Mouse (Mus musculus) embryonic facial prominence, embryonic 12.5 days (tissue): Measurements from ENCODE around the gene Fcgr4. TPM values are rescaled to one million over a fixed set of nuclear protein-coding genes. Genes with fewer than 3 reads are reported as not detected.
"Not testable (repeated sequence)": the region's sequence is repeated elsewhere in the genome, so short reads cannot be mapped to it uniquely, and the experiment has no call there.

Experiments
- ATAC-seq: fragments of 200-750 bp; cut with Nextera tagmentation; 2 replicates; pipeline ENCODE4 v1.8.0; 2017; ENCODE audit not compliant: insufficient number of reproducible peaks, insufficient read depth, low FRiP score, low TSS enrichment
- H3K27ac ChIP-seq: fragments of 300-500 bp; sonication (generic); 2 replicates; pipeline ENCODE4 v1.5.1; 2016; ENCODE audit warnings: mild to moderate bottlenecking
- H3K27me3 ChIP-seq: fragments of 300-500 bp; sonication (generic); 2 replicates; pipeline ENCODE4 v1.6.1; 2016; ENCODE audit warnings: mild to moderate bottlenecking, moderate library complexity
- H3K36me3 ChIP-seq: fragments of 300-500 bp; sonication (generic); 2 replicates; pipeline ENCODE4 v1.6.1; 2016; ENCODE audit warnings: mild to moderate bottlenecking
- H3K4me1 ChIP-seq: fragments of 300-500 bp; sonication (generic); 2 replicates; pipeline ENCODE4 v1.6.1; 2016
- H3K4me2 ChIP-seq: fragments of 300-500 bp; sonication (generic); replicated peaks from 2 replicates; pipeline ENCODE4 v1.6.1; 2016; ENCODE audit warnings: mild to moderate bottlenecking, moderate library complexity
- H3K4me3 ChIP-seq: fragments of 300-500 bp; sonication (generic); 2 replicates; pipeline ENCODE4 v1.5.1; 2016; ENCODE audit warnings: mild to moderate bottlenecking
- H3K9ac ChIP-seq: fragments of 300-500 bp; sonication (generic); 2 replicates; pipeline ENCODE4 v1.6.1; 2016; ENCODE audit warnings: mild to moderate bottlenecking, moderate library complexity
- H3K9me3 ChIP-seq: fragments of 300-500 bp; sonication (generic); 2 replicates; pipeline ENCODE4 v1.6.1; 2016; ENCODE audit warnings: mild to moderate bottlenecking, moderate library complexity
- WGBS: fragments of 180-500 bp; shearing (Covaris S2); methylation state at CpG from one replicate; pipeline ENCODE4 v1.1.7; 2016; 5-methylcytosine and 5-hydroxymethylcytosine counted together
- polyA plus RNA-seq: library from polyadenylated mRNA; unstranded; fragments of >200 nt; fragmentation: Nextera tagmentation; extraction: Ambion mirVana; gene quantifications from 2 replicates; pipeline ENCODE4 v1.2.1, GENCODE M21; 2016

Fcgr4 gene
- polyA plus RNA-seq, 1 experiment from 2014 or later = 0.13 TPM

GRCm38 (mm10) chr1:171059203-171059602 is 40.5 kb downstream of the Fcgr4 start:
- no peak overlapping the region for H3K4me3 ChIP-seq
- no peak overlapping the region for H3K27ac ChIP-seq
- H3K9me3 ChIP-seq = no peaks in the 10 kb centered on the region
- no peak overlapping the region for H3K9ac ChIP-seq
- H3K4me2 ChIP-seq = no peak overlapping the region
- no peak for ATAC-seq
- WGBS = 88% methylated on average over 2 of the region's 2 CpGs
- no peaks in the 10 kb centered on the region for H3K4me1 ChIP-seq
- H3K27me3 ChIP-seq = peaks cover 11% of the 10 kb centered on the region
- H3K36me3 ChIP-seq = no peaks in the 10 kb centered on the region

- no peaks in the 10 kb centered on the region for H3K9me3 ChIP-seq
- ATAC-seq = no peak
- no peak overlapping the region for H3K9ac ChIP-seq
- H3K4me1 ChIP-seq = no peaks in the 10 kb centered on the region
- WGBS = 46% methylated on average over 10 of the region's 10 CpGs
- H3K27ac ChIP-seq = no peak overlapping the region
- H3K36me3 ChIP-seq = no peaks in the 10 kb centered on the region
- no peak overlapping the region for H3K4me2 ChIP-seq
- no peak overlapping the region for H3K4me3 ChIP-seq
- H3K27me3 ChIP-seq = peaks cover 18% of the 10 kb centered on the region
Measured at GRCm38 (mm10) chr1:171060392-171060791, 41.7 kb downstream of the Fcgr4 start.

GRCm38 (mm10) chr1:171061566-171061965 is 42.8 kb downstream of the Fcgr4 start:
- WGBS = 86% methylated on average over 3 of the region's 3 CpGs
- Histone ChIP-seq H3K4me2 (no peak overlapping the region), H3K27me3 (peaks cover 25% of the 10 kb centered on the region), H3K36me3 (no peaks in the 10 kb centered on the region), H3K9me3 (no peaks in the 10 kb centered on the region), H3K9ac (no peak overlapping the region), H3K4me1 (no peaks in the 10 kb centered on the region), H3K27ac (no peak overlapping the region), H3K4me3 (no peak overlapping the region)
- ATAC-seq = no peak

- WGBS = 9% methylated on average over 43 of the region's 61 CpGs
- peak overlapping the region; percentile 33 for H3K4me3 ChIP-seq
- H3K36me3 ChIP-seq, H3K9ac ChIP-seq, H3K9me3 ChIP-seq, H3K27ac ChIP-seq, H3K4me1 ChIP-seq: not testable (repeated sequence)
- peaks cover 33% of the 10 kb centered on the region for H3K27me3 ChIP-seq
- H3K4me2 ChIP-seq = peak overlapping the region; percentile 44
- peak; percentile 76 for ATAC-seq
Measured at GRCm38 (mm10) chr1:171063569-171064490, 45.1 kb downstream of the Fcgr4 start.

GRCm38 (mm10) chr1:171064491-171065242 is 45.9 kb downstream of the Fcgr4 start, which contains the start of gene Fcgr3:
Gene Fcgr3, minus strand, starts transcription at chr1:171064935.
- Histone ChIP-seq H3K4me3 (peak within 1 kb of the TSS; percentile 37), H3K4me2 (peak within 1 kb of the TSS; percentile 44), H3K27me3 (peaks cover 37% of the 10 kb centered on the region)
- not testable (repeated sequence) for H3K4me1 ChIP-seq, H3K9me3 ChIP-seq, H3K9ac ChIP-seq, H3K27ac ChIP-seq, H3K36me3 ChIP-seq
- WGBS = 1% methylated on average over 44 of the region's 75 CpGs
- ATAC-seq = peak; percentile 66

- peak; percentile 14 for ATAC-seq
Measured at GRCm38 (mm10) chr1:171065243-171065587, 46.5 kb downstream of the Fcgr4 start.

GRCm38 (mm10) chr1:171065768-171066167 is 47.0 kb downstream of the Fcgr4 start:
- ATAC-seq = peak; percentile 15; the same call in 1 of the 2 replicates
- not testable (repeated sequence) for H3K27ac ChIP-seq, H3K36me3 ChIP-seq, H3K9ac ChIP-seq, H3K9me3 ChIP-seq, H3K4me1 ChIP-seq
- WGBS = 5% methylated on average over 32 of the region's 45 CpGs
- H3K4me2 ChIP-seq = peak overlapping the region; percentile 42
- peak overlapping the region; percentile 31 for H3K4me3 ChIP-seq
- H3K27me3 ChIP-seq = peaks cover 42% of the 10 kb centered on the region

More at GRCm38 (mm10) chr1:171065243-171065587, 46.5 kb downstream of the Fcgr4 start:
- under 1% methylated on average over 24 of the region's 35 CpGs for WGBS
- Histone ChIP-seq H3K4me3 (peak overlapping the region; percentile 37), H3K27me3 (peaks cover 41% of the 10 kb centered on the region), H3K4me2 (peak overlapping the region; percentile 44)
- H3K9ac ChIP-seq, H3K9me3 ChIP-seq, H3K36me3 ChIP-seq, H3K4me1 ChIP-seq, H3K27ac ChIP-seq: not testable (repeated sequence)

- not testable (repeated sequence) for H3K4me3 ChIP-seq, H3K4me1 ChIP-seq, H3K4me2 ChIP-seq, H3K9ac ChIP-seq, H3K36me3 ChIP-seq, H3K9me3 ChIP-seq, H3K27ac ChIP-seq
- 36% methylated on average over 4 of the region's 10 CpGs for WGBS
- ATAC-seq = peak; percentile 9; the same call in 1 of the 2 replicates
- peaks cover 48% of the 10 kb centered on the region for H3K27me3 ChIP-seq
Measured at GRCm38 (mm10) chr1:171066583-171066982, 47.9 kb downstream of the Fcgr4 start.

- not testable (repeated sequence) for H3K36me3 ChIP-seq, H3K9me3 ChIP-seq, ATAC-seq, H3K4me2 ChIP-seq, H3K9ac ChIP-seq, H3K4me1 ChIP-seq, H3K27ac ChIP-seq, H3K4me3 ChIP-seq
- H3K27me3 ChIP-seq = peaks cover 46% of the 10 kb centered on the region
- WGBS = 42% methylated on average over 5 of the region's 5 CpGs
Measured at GRCm38 (mm10) chr1:171067928-171068327, 49.2 kb downstream of the Fcgr4 start.

- H3K9ac ChIP-seq, H3K4me3 ChIP-seq, H3K27ac ChIP-seq, H3K4me1 ChIP-seq, H3K36me3 ChIP-seq, H3K9me3 ChIP-seq, H3K4me2 ChIP-seq, ATAC-seq: not testable (repeated sequence)
- peaks cover 42% of the 10 kb centered on the region for H3K27me3 ChIP-seq
- 61% methylated on average over 3 of the region's 3 CpGs for WGBS
Measured at GRCm38 (mm10) chr1:171069508-171069907, 50.8 kb downstream of the Fcgr4 start.

- not testable (repeated sequence) for H3K4me2 ChIP-seq, H3K4me3 ChIP-seq, H3K4me1 ChIP-seq, H3K9me3 ChIP-seq, H3K9ac ChIP-seq, H3K36me3 ChIP-seq, ATAC-seq, H3K27ac ChIP-seq
- whole genome bisulfite sequencing = 22% methylated on average over 16 of the region's 16 CpGs
- H3K27me3 ChIP-seq = peaks cover 38% of the 10 kb centered on the region
Measured at GRCm38 (mm10) chr1:171070879-171071278, 52.2 kb downstream of the Fcgr4 start.

GRCm38 (mm10) chr1:171071726-171072125 is 53.0 kb downstream of the Fcgr4 start:
- not testable (repeated sequence) for H3K4me2 ChIP-seq, H3K4me3 ChIP-seq, H3K9ac ChIP-seq, H3K36me3 ChIP-seq, H3K4me1 ChIP-seq, H3K27ac ChIP-seq, H3K9me3 ChIP-seq
- no CpG with 5 or more reads among the region's 35 CpGs for WGBS
- ATAC-seq = peak; percentile 11; the same call in 1 of the 2 replicates
- peaks cover 33% of the 10 kb centered on the region for H3K27me3 ChIP-seq
